Mouse (Mus musculus) forebrain, embryonic 10.5 days (tissue): ENCODE results near the gene Sclt1. TPM values are rescaled to one million over a fixed set of nuclear protein-coding genes. Genes with fewer than 3 reads are reported as not detected.

Source experiments
- DNase-seq: peaks from one replicate; pipeline ENCODE4 v3.0.0-alpha.2; 2017; ENCODE audit warnings: low spot score; ENCODE audit errors: extremely low spot score
- H3K27ac ChIP-seq: fragments of 300-500 bp; sonication (generic); 2 replicates; pipeline ENCODE4 v1.5.1; 2016; ENCODE audit warnings: mild to moderate bottlenecking
- H3K27me3 ChIP-seq: fragments of 300-500 bp; sonication (generic); 2 replicates; pipeline ENCODE4 v1.6.1; 2016; ENCODE audit warnings: mild to moderate bottlenecking; ENCODE audit not compliant: poor library complexity, severe bottlenecking
- H3K36me3 ChIP-seq: fragments of 300-500 bp; sonication (generic); replicated peaks from 2 replicates; pipeline ENCODE4 v1.6.1; 2016; ENCODE audit warnings: mild to moderate bottlenecking, moderate library complexity
- H3K4me1 ChIP-seq: fragments of 300-500 bp; sonication (generic); 2 replicates; pipeline ENCODE4 v1.6.1; 2016
- H3K4me3 ChIP-seq: fragments of 300-500 bp; sonication (generic); 2 replicates; pipeline ENCODE4 v1.5.1; 2016; ENCODE audit warnings: mild to moderate bottlenecking, moderate library complexity
- H3K9me3 ChIP-seq: fragments of 300-500 bp; sonication (generic); 2 replicates; pipeline ENCODE4 v1.6.1; 2016; ENCODE audit warnings: mild to moderate bottlenecking, moderate library complexity
- WGBS: fragments of 180-500 bp; shearing (Covaris S2); methylation state at CpG from one replicate; pipeline ENCODE4 v1.1.7; 2016; 5-methylcytosine and 5-hydroxymethylcytosine counted together
- polyA plus RNA-seq: library from polyadenylated mRNA; unstranded; fragments of >200 nt; fragmentation: Nextera tagmentation; extraction: Ambion mirVana; gene quantifications from 2 replicates; pipeline ENCODE4 v1.2.1, GENCODE M21; 2016

Sclt1 gene
- polyA plus RNA-seq, 1 experiment from 2014 or later = 23.3 TPM

GRCm38 (mm10) chr3:41604629-41605321, 137.5 kb downstream of the Sclt1 start:
- Histone ChIP-seq H3K4me1 (peaks cover 31% of the 10 kb centered on the region), H3K36me3 (peaks cover 75% of the 10 kb centered on the region), H3K9me3 (no peaks in the 10 kb centered on the region), H3K4me3 (no peak overlapping the region), H3K27ac (0 out of 2 replicates have a peak overlapping the region, but pooled peaks have one; percentile 69), H3K27me3 (no peaks in the 10 kb centered on the region)
- WGBS = 91% methylated on average over 12 of the region's 12 CpGs
- peak; percentile 11 for DNase-seq

GRCm38 (mm10) chr3:41603470-41604019, 138.8 kb downstream of the Sclt1 start:
- DNase-seq = peak; percentile 20
- peak overlapping the region; percentile 69 for H3K27ac ChIP-seq
- no peaks in the 10 kb centered on the region for H3K9me3 ChIP-seq
- H3K4me3 ChIP-seq = no peak overlapping the region
- peaks cover 75% of the 10 kb centered on the region for H3K36me3 ChIP-seq
- peaks cover 34% of the 10 kb centered on the region for H3K4me1 ChIP-seq
- 21% methylated on average over 5 of the region's 5 CpGs for WGBS
- no peaks in the 10 kb centered on the region for H3K27me3 ChIP-seq

GRCm38 (mm10) chr3:41602933-41603332, 139.4 kb downstream of the Sclt1 start:
- H3K9me3 ChIP-seq = no peaks in the 10 kb centered on the region
- no peak overlapping the region for H3K4me3 ChIP-seq
- peaks cover 39% of the 10 kb centered on the region for H3K4me1 ChIP-seq
- WGBS = 55% methylated on average over 10 of the region's 10 CpGs
- H3K27me3 ChIP-seq = no peaks in the 10 kb centered on the region
- peak; percentile 13 for DNase-seq
- peaks cover 78% of the 10 kb centered on the region for H3K36me3 ChIP-seq
- H3K27ac ChIP-seq = no peak overlapping the region

GRCm38 (mm10) chr3:41601226-41602020, 140.9 kb downstream of the Sclt1 start:
- H3K27ac ChIP-seq = no peak overlapping the region
- H3K4me3 ChIP-seq = no peak overlapping the region
- H3K36me3 ChIP-seq = peaks cover 80% of the 10 kb centered on the region
- DNase-seq = no peak
- 80% methylated on average over 9 of the region's 9 CpGs for WGBS
- peaks cover 39% of the 10 kb centered on the region for H3K4me1 ChIP-seq
- no peaks in the 10 kb centered on the region for H3K27me3 ChIP-seq
- no peaks in the 10 kb centered on the region for H3K9me3 ChIP-seq

GRCm38 (mm10) chr3:41599806-41600589, 142.3 kb downstream of the Sclt1 start:
- DNase-seq = peak; percentile 37
- Histone ChIP-seq H3K27ac (no peak overlapping the region), H3K27me3 (no peaks in the 10 kb centered on the region), H3K36me3 (peaks cover 80% of the 10 kb centered on the region), H3K4me1 (peaks cover 39% of the 10 kb centered on the region), H3K9me3 (no peaks in the 10 kb centered on the region), H3K4me3 (no peak overlapping the region)
- 88% methylated on average over 14 of the region's 14 CpGs for whole genome bisulfite sequencing

GRCm38 (mm10) chr3:41599226-41599625, 143.1 kb downstream of the Sclt1 start:
- Histone ChIP-seq H3K27ac (peak overlapping the region; percentile 51), H3K36me3 (peaks cover 80% of the 10 kb centered on the region), H3K9me3 (no peaks in the 10 kb centered on the region), H3K27me3 (no peaks in the 10 kb centered on the region), H3K4me3 (no peak overlapping the region), H3K4me1 (peaks cover 34% of the 10 kb centered on the region)
- no peak for DNase-seq
- WGBS = 90% methylated on average over 10 of the region's 10 CpGs

GRCm38 (mm10) chr3:41598412-41598811, 143.9 kb downstream of the Sclt1 start:
- H3K9me3 ChIP-seq = no peaks in the 10 kb centered on the region
- H3K4me3 ChIP-seq = no peak overlapping the region
- DNase-seq = no peak
- H3K27me3 ChIP-seq = no peaks in the 10 kb centered on the region
- H3K27ac ChIP-seq = no peak overlapping the region
- WGBS = 87% methylated on average over 9 of the region's 9 CpGs
- peaks cover 82% of the 10 kb centered on the region for H3K36me3 ChIP-seq
- H3K4me1 ChIP-seq = peaks cover 26% of the 10 kb centered on the region

GRCm38 (mm10) chr3:41597036-41597435, 145.3 kb downstream of the Sclt1 start:
- 93% methylated on average over 8 of the region's 8 CpGs for WGBS
- Histone ChIP-seq H3K4me3 (no peak overlapping the region), H3K36me3 (peaks cover 96% of the 10 kb centered on the region), H3K4me1 (peaks cover 16% of the 10 kb centered on the region), H3K9me3 (no peaks in the 10 kb centered on the region), H3K27me3 (no peaks in the 10 kb centered on the region), H3K27ac (no peak overlapping the region)
- no peak for DNase-seq

- Histone ChIP-seq H3K27me3 (no peaks in the 10 kb centered on the region), H3K36me3 (peaks cover 100% of the 10 kb centered on the region), H3K9me3 (no peaks in the 10 kb centered on the region), H3K4me1 (peaks cover 8% of the 10 kb centered on the region; the same call in 1 of the 2 replicates), H3K4me3 (no peak overlapping the region), H3K27ac (no peak overlapping the region)
- WGBS = 88% methylated on average over 4 of the region's 4 CpGs
- no peak for DNase-seq
Measured at GRCm38 (mm10) chr3:41595010-41595409, 147.3 kb downstream of the Sclt1 start.

GRCm38 (mm10) chr3:41594097-41594879, 148.0 kb downstream of the Sclt1 start:
- no peak overlapping the region for H3K27ac ChIP-seq
- no peak for DNase-seq
- H3K4me3 ChIP-seq = no peak overlapping the region
- H3K27me3 ChIP-seq = no peaks in the 10 kb centered on the region
- peaks cover 6% of the 10 kb centered on the region; the same call in 1 of the 2 replicates for H3K4me1 ChIP-seq
- H3K9me3 ChIP-seq = no peaks in the 10 kb centered on the region
- 89% methylated on average over 9 of the region's 9 CpGs for WGBS
- H3K36me3 ChIP-seq = peaks cover 100% of the 10 kb centered on the region

- H3K4me1 ChIP-seq = no peaks in the 10 kb centered on the region
- no peak for DNase-seq
Measured at GRCm38 (mm10) chr3:41592805-41593204, 149.5 kb downstream of the Sclt1 start.

More at GRCm38 (mm10) chr3:41592805-41593204, 149.5 kb downstream of the Sclt1 start:
- WGBS = 88% methylated on average over 7 of the region's 7 CpGs
- Histone ChIP-seq H3K27me3 (no peaks in the 10 kb centered on the region), H3K4me3 (no peak overlapping the region), H3K36me3 (peaks cover 94% of the 10 kb centered on the region), H3K9me3 (no peaks in the 10 kb centered on the region), H3K27ac (no peak overlapping the region)
